Mouse (Mus musculus) right cerebral cortex, postnatal 25 days (tissue): Measurements from ENCODE around the gene 0610009B22Rik.
A peak's percentile ranks its signal among the peaks of the same experiment; 100 is the strongest.

Experiments used
- DNase-seq: peaks from one replicate; pipeline ENCODE4 v3.0.0; 2022

0610009B22Rik gene

DNA sequence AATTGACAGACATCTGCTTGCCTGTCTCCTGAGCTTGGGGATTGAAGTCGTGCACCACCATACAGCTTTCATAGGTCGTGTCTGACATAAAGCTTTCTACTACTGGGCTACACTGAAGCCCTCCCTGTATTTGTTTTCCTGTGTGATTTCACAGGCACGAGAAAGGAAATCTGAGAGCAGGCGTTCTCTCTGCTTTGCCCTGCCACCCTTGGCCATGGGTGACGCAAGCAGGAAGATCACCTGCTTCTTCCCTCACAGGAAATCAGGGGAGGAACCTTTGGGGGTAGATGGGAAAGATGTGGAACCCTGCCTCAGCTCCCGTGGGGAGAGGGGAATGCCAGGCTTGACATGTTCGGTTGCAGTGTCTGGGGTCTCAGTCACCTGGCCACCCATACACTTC, 30.4 kb downstream of the 0610009B22Rik start:
- DNase-seq: no peak

DNA sequence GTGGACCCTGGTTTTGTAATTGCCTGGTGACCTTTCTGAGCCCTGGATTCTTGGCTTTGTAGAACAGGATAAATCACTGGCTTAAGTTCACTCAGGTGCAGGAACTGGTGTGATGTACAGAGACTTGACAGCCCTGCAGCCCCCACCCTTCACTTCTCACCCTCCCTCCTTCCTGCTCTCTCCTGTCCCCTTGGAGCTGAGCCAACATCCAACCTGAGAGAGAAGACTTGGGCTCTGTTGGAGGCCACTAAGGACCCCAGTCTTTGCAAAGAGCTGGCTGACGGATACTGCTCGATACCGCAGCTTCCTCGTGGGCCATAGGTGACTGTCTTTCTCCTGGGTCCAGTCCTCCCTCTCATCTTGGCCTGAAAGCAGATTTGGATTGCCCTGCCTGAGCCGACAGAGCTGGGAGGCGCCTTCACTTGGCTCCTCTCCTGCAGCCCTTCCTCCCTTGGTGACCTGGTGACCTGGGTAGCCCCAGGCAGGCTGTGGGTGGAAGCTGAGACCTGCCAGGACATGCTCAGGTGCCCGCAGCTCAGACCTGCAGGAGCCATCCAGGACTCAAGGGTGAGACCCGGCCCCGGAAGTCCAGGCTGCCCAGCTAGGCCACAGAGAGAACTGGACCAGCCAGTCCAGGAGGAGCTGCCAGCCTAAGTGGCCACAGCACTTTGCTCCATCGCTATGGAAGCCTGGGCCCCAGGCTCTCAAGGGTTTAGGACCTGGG, 31.7 kb downstream of the 0610009B22Rik start:
- DNase-seq: no peak

DNA sequence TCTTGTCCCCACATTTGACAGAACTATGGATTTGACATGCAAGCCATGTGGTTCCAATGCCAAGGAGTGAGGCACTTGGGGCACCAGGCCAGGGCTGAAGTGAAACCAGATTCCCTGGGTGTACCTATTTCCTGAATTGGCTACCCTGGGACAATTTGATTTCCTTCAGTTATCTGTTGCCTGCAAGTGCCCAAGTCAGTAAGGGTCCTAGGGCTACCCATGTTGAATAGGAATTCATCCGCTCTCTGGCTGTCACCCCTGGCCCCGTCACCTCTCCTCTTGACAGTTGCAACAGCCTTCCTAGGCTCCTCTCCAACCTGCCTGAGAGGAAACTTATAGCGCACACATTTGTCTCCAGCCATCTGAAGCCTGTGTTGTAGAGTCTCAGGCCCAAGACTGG, 33.8 kb downstream of the 0610009B22Rik start:
- DNase-seq: no peak

DNA sequence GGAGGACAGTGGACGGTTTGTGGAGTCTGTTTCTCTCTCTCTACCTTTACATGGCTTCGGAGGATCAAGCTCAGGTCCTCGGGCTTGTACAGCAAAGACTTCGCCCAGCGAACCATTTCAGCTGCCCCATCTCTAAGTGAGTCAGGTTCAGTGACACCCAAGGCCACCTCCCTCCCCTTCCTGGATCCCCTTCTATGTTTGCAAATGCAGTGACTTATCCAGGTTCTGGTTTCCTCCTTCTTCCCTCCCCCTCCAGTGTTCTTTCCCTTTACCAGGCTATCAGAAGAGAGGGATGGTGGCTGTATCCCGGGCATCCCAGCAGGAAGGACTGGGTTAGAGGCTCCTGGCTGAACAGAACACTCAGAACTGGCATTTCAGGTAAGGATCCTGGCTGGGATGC, 34.9 kb downstream of the 0610009B22Rik start:
- no peak for DNase-seq

DNA sequence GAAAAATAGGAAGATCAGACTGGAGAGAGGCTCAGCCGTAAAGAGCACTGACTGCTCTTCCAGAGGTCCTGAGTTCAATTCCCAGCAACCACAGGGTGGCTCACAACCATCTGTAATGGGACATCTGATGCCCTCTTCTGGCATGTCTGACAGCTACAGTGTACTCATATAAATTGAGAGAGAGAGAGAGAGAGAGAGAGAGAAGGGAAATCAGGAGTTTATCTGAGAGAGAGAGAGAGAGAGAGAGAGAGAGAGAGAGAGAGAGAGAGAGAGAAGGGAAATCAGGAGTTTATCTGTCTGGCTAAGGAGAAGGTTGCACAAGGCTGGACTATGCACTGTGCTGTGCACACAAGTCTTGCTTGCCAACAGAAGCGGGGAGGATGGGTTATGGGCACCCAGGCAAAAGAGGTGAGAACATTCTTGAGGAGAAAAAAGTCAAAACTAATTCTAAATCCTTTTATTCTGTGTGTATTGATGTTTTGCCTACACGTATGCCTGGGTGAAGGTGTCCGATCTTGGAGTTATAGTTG, 35.7 kb downstream of the 0610009B22Rik start:
- DNase-seq: no peak

DNA sequence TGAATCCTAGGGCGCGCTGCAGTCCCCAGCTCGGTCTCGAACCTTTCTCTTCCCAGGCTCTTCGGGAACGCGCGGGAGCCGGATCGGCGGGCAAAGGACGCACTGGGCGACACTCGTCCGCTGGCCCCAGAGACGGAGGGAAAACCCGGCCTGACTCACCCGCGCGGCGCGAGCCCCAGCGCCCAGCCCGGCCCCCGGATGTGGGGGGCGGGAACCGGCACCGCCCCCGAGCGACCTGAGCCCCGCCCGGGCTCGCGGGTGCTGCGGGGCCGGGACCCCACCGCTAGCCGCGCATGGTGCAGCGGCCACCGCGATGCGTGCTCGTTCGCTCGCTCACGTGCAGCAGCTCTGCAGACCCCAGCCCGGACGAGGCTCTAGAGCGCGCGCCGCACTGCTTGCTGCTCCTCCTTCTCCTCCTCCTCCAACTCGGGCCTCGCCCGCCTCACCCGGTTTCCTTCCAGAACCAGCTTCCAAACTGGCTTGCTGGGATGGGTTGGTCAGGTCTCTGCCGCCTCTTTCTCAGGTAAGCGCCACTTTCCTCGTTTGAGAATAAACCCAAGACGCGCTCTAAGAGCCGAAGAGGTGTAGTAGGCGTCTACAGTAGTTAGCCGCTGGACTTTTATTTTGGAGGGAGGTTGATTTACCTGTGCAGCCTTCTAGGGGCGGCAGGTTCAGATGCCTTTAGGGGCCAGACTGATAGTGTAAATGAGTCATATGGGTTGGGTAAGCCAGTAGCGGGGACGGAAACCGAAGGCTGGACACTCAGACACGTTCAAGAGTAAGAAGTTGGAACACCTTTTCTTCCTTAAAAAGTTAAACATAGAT, 37.8 kb downstream of the 0610009B22Rik start, which contains the start of the genes N4bp3 and D930048N14Rik:
Gene N4bp3 (minus strand): TSS at position 152 of the 825 bp plus-strand sequence.
Gene D930048N14Rik (plus strand): TSS at position 264 of the 825 bp plus-strand sequence.
- peak; percentile 44 for DNase-seq

DNA sequence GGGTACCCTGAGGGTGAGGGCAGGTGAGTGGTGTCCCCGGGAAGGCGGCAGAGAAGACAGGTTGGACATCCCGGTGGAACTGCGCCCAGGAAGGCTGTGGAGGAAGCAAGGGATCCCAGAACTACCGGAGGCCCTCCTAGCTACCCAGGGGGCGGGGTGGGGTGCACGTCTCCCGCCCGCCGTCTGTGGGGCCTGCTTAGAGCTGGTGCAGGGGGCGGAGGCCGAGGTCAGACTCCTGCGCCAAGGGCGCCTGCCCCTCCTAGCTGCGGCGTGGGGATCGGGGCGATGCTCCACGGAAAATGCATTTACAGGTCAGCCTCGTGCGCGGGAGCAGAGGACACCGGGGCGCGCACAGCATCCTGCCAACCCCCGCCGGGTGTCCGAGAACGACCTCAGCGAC, 38.4 kb downstream of the 0610009B22Rik start:
- peak; percentile 6 for DNase-seq

DNA sequence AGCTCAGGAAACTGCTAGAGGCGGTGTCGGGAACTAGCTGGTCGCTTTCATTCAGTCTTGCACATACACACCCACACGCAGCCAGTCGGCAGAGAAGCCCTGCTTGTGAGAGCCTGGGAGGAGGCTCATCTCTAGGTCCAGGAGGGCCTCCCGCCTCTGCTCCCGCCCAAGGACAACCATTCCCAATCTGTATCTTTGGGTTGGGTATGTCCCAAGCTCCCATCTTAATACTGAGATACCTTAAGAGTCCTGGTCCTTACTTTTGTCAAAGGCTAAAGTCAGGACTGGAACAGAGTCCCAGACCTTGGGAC, 38.8 kb downstream of the 0610009B22Rik start:
- DNase-seq: peak; percentile 24

DNA sequence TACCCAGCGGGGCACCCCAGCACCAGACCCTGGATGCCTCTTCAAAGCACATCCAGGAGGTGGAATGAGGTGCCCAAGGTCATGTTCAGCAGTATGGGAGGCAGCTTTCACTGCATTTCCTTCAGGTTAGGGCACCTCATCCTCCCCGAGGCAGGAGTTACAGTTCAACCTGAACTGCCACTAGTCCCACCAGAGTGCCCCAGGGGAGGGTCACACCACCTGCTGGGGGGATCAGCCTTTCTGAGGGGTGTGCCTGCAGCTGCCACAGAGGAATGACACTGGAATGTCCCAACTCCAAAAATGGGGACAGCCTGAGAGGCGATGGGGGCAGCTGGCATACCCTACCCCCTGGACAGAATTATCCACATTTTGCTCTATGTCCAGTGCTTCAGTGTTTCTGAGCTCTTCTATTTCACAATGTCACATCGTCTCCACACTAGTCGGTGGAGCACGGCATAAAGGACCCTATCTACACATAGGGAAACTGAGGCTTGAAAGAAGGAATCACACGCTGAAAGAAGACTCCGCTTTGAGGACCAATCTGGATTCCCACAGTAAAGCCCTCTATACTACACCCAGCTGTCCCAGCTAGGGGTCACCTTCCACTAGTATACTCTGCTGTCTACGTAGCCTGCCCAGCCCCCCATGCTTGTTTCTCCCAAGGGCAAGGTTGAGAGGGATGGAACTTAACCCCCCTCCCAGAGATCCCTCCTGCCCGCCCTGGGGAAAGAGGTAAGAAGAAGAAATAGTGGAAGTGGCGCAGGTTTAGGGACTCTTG, 39.4 kb downstream of the 0610009B22Rik start:
- DNase-seq: no peak

DNA sequence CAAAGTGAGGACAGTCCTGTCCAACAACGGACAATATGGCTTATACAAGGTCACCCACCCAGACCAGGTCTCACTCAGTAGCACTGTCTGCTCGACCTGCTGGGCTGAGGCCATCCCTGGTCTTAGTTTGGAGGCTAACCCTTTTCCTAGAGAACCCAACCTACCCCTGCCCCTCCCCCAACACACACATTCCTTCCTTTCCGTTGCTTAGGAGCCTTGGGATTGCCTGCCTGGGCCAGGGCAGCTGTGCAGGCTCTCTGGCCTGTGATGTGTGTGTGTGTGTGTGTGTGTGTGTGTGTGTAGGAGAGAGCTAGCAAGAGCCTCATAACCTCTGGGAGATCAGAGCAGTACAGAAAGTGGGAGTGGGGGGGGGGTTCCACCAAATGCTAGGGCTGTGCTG, 40.1 kb downstream of the 0610009B22Rik start:
- DNase-seq: no peak

DNA sequence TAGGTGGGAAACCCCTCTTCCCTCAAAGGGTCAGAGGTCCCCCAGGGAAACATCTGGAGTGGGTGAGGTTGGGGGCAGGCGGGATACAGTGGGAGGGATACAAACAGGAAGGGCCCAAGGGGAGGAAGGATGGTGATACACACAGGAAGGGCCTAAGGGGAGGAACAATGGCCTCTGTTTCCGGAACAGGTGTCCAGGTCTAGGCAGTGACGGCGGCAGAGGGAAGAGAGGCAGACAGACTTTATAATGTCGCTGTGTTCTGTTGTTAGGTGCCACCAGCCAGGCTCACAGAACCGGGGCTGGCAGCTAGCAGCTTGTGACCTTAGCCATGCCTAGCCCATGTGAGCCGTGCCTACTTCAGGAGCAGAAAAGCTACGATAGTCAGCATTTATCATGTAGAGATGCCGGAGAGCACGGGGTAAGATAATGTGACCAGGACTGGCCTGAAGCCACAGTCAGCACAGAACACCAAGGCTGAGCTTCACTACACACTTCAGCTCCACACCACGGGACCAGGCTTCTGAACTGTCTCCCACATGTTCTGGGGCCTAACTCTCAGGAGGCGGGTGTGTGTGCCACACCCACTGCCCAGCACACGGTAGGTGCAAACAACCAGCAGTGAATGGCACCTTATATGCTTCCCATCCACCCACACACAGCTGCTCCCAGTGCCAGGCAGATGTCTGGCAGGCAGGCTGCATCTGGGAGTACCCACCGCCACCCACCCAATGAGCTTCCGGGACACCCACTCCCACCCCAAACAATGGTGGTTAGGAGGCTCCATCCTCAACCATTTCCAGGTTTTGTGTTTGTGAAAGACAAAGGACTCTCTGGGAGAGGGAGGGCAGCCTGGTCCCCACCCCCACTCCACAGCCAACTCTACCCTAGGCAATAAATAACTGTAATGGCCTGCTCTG, 41.7 kb downstream of the 0610009B22Rik start:
- peak; percentile 19 for DNase-seq

DNA sequence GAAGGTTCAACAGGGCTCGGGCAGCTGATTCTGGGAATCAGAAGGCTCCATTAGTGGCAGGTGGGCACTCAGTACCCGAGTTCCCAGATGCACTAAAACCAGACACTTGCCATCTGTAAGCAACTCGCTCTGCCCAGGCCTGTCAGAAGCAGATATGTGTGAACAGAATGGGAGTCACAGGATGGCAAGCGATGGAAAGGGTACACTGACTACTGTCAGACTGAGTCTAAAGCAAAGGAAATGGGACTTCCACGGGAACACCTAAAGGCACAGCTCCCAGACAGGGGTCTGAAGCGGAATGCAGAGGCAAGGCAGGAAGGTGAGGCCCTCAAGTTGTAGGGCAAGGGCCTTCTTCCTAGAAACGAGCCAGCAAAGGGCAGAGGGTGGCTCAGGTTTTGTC, 42.4 kb downstream of the 0610009B22Rik start:
- no peak for DNase-seq

DNA sequence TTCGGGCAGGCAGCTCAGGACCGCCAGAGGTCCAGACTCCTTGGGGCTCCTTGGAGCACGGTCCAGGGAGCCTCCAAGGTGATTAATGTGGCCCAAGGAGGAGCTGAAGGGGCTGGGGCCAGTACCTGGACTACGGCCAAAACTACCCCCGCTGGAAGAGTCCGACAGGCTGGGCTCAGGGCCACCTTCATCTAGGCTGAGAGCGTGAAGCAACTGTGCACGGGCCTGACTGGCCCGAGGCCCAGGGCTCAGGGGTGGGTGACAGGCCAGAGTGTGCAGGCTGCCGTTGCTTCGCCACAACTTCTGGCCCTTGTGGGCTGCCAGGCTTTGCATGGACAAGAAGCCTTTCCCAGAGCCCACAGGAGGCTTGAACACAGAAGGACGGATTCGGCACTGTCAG, 43.4 kb downstream of the 0610009B22Rik start:
- DNase-seq: no peak

DNA sequence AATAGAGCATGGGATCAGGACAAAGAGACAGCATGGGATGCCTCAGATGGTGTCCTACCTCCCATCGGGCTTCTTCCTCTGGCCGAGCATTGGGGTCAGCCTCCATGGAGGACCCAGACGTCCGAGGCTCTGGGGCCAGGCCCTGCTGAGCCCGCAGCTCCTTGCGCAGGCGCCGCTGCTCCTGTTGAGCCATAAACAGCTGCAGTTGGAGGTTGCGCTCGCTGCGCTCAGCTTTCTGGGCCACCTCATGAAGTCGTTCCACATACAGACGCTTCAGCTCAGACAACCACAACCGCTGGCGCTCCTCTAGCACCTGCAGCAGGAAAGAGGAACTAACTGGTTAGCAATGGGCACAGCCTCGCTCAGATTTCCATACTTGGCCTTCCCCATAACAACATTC, 44.5 kb downstream of the 0610009B22Rik start:
- DNase-seq: no peak

DNA sequence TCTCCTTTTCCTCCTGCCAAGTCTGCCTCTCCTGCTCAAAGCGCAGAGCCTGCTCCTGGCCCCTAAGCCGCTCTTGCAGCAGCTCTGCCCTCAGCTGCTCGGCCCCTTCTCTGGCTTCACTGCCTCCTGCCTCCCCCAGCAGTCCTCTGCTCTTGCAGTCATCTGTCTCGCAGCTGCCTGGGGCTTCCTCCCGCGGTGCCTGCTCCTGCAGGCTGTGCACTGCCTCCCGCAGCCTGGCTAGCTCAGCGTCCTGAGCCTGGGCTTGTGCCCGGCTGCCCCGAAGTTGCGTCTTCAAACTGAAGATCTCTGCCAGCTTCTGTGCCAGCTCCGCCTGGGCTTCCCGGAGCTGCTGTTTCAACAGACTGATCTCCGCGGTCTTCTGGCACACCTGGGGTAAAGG, 44.9 kb downstream of the 0610009B22Rik start:
- DNase-seq: no peak

DNA sequence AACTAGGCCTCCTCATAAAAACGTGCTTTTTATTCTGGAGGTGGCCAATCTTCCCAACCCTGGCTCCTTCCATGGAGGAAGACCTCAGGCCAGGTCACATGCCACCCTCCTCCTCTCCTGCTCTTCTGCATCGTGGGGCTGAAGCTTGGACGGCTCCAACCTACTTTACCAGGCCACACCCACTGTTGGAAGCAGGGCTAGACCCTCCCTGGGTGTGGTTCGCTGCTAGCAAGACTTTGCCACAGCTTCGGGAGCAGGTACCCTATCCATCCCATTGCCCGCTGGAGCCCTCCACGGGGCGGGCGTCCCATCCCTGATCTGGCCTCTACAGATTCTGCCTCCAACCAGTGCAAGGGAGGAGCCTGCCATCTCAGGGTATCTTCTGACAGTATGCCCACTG, 45.5 kb downstream of the 0610009B22Rik start:
- no peak for DNase-seq

DNA sequence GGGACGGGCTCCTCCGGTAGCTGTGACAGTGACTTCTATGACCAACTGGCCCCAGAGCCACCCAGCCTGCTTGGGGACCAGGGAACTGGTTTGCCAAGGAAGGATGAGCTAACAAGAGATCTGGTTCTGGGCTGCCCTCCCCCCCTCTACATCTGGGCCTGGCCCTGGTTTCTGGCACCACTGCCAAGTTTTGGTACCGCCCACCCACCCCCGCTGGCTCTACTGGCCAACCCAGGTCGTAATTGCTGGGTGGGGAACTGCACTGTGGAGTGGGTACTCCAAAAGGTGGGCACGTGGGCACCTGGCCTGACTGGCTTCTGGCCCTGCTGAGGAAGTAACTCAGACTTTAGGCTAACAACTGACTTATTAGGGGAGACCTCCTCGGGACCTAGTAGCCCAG, 47.9 kb downstream of the 0610009B22Rik start:
- no peak for DNase-seq

DNA sequence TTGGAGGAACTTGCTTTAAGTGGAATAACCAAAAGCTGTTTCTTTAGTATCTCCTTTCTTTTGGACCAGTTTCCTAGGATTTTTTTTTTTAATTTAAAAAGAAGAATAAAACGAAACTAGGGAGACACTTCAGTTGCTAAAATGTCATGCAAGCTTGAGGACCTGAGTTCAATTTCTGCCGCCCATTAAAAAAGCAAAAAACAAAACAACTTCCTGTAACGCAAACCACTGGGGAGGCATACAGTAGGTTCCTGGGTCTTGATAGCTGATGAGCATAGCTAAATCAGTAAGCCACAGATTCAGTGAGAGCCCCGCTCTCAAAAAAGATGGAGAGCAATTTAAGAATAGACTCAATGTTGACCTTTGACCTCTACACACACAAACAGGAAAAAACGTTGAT, 50.2 kb downstream of the 0610009B22Rik start:
- DNase-seq: no peak

DNA sequence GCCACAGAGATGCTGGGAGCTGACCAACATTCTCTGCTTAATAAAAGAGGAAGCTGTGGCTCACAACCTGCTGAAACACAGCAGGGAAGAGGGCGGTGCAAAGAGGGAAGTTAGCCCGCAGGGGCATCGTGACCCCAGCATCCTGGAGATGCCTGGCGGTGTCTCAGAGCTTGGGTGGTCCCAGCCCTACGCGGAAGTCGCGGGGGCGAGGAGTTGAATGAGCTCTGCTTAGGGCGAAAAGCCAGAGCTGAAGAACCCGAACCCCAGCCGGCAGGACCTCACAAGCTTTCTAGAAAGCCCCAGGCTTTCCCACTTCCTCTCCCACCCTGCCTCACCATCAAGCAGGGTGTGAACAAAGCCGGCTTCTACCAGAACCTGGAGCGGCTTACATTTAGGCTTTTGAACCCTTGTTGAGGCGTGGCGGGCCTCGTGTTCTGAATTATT, 50.7 kb downstream of the 0610009B22Rik start:
- DNase-seq: peak; percentile 21

DNA sequence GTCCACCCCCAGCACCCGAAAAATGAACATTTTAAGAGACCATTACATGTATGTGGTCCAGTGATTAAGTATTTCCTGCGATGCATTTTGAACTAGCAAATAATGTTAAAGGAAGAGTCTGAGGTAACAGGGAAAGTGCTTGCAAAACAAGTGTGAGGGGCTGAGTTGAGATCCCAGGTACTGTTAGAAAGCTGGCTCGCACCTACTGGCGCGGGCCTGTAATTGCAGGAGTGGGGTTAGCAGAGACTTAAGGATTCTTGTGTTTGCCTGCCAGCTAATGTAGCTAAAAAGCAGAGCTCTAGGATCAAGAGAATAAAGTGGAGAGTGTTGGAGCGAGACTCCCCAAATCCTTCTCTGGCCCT, 52.4 kb downstream of the 0610009B22Rik start:
- peak; percentile 36 for DNase-seq

DNA sequence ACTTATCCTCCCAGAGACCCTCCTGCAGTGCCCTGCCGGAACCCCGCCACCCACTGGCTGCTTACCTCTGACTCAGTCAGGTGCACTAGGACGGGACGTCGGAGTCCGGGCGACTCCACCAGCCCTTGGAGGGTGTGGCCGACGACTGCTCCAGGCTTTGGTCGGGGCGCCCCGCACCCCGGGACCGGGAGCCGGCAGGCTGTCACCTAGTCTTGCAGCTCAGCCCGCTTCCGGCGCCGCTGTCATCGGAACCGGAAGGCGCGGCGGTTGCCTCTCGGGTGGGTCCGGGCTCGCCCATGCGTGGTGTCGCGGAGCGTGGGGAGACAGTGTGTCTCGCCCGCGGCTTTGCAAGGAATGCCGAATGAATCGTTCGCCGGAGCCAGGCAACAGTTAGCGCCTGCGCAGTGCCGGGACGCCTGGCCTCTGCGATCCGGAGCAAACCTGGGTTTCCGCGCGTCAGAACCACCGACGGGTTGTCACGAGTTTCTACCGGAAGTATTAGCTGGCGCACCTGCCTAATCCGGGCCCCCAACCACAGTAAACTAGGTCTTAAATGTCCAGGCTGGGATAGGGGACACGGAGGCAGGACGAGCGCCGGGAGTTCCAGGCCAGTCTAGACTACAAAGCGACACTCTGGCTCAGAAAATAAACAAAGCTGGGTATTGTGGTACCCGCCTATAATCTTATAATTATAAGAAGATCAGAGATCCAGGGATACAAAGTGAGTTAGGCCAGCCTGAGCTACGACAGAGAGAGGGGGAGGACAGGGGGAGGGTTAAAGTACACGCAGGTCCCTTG, 53.0 kb downstream of the 0610009B22Rik start, which contains the start of gene Rmnd5b:
Gene Rmnd5b (minus strand): TSS at position 372 of the 798 bp plus-strand sequence.
- peak; percentile 94 for DNase-seq
